Mouse (Mus musculus) intestine, postnatal 0 days (tissue): ENCODE results near the gene Npdc1. TPM values are rescaled to one million over a fixed set of nuclear protein-coding genes. Genes with fewer than 3 reads are reported as not detected.

ENCODE experiments used
- ATAC-seq: fragments of 200-750 bp; cut with Nextera tagmentation; 2 replicates; pipeline ENCODE4 v1.8.0; 2017; ENCODE audit warnings: mild to moderate bottlenecking, moderate TSS enrichment, moderate library complexity
- H3K27ac ChIP-seq: fragments of 300-500 bp; sonication (generic); 2 replicates; pipeline ENCODE4 v1.5.1; 2014; ENCODE audit warnings: mild to moderate bottlenecking, low read depth, low read length, moderate library complexity
- H3K27me3 ChIP-seq: fragments of 300-500 bp; sonication (generic); replicated peaks from 2 replicates; pipeline ENCODE4 v1.6.1; 2014; ENCODE audit warnings: low read length, mixed read lengths; ENCODE audit not compliant: control insufficient read depth, insufficient read depth
- H3K36me3 ChIP-seq: fragments of 300-500 bp; sonication (generic); 2 replicates; pipeline ENCODE4 v1.6.1; 2014; ENCODE audit warnings: mild to moderate bottlenecking, moderate library complexity; ENCODE audit not compliant: control insufficient read depth, insufficient read depth
- H3K4me1 ChIP-seq: fragments of 300-500 bp; sonication (generic); replicated peaks from 2 replicates; pipeline ENCODE4 v1.6.1; 2014; ENCODE audit warnings: antibody characterized with exemption, low read length, mixed read lengths; ENCODE audit not compliant: control insufficient read depth, insufficient read depth
- H3K4me2 ChIP-seq: fragments of 300-500 bp; sonication (generic); replicated peaks from 2 replicates; pipeline ENCODE4 v1.6.1; 2014; ENCODE audit warnings: low read depth, mild to moderate bottlenecking, moderate library complexity
- H3K4me3 ChIP-seq: fragments of 300-500 bp; sonication (generic); 2 replicates; pipeline ENCODE4 v1.5.1; 2014; ENCODE audit warnings: low read depth, low read length
- H3K9ac ChIP-seq: fragments of 300-500 bp; sonication (generic); 2 replicates; pipeline ENCODE4 v1.6.1; 2014; ENCODE audit warnings: mild to moderate bottlenecking, low read depth, low read length
- H3K9me3 ChIP-seq: fragments of 300-500 bp; sonication (generic); 2 replicates; pipeline ENCODE4 v1.6.1; 2016; ENCODE audit warnings: mixed run types; ENCODE audit not compliant: control insufficient read depth
- CTCF ChIP-seq: sonication (generic); IDR thresholded peaks from 2 replicates; pipeline ENCODE4 v1.5.1; 2016; ENCODE audit warnings: low read depth, mild to moderate bottlenecking, control low read depth, antibody characterized with exemption, moderate library complexity
- WGBS: fragments of 180-500 bp; shearing (Covaris S2); extraction: QIAGEN DNeasy Blood & Tissue Kit; methylation state at CpG from one replicate; pipeline ENCODE4 v1.1.7; 2014; 5-methylcytosine and 5-hydroxymethylcytosine counted together
- polyA plus RNA-seq: library from polyadenylated mRNA; unstranded; fragments of >200 nt; fragmentation: Nextera tagmentation; extraction: Ambion mirVana; gene quantifications from 2 replicates; pipeline ENCODE4 v1.2.1, GENCODE M21; 2015

Npdc1 gene
- polyA plus RNA-seq, 1 experiment from 2014 or later = 52.3 TPM

- no peak overlapping the region for H3K9ac ChIP-seq
- no peak for TF ChIP-seq CTCF
- H3K4me3 ChIP-seq = no peak overlapping the region
- H3K4me2 ChIP-seq = no peak overlapping the region
- ATAC-seq = no peak
- H3K4me1 ChIP-seq = no peaks in the 10 kb centered on the region
- H3K27ac ChIP-seq = no peak overlapping the region
- no peaks in the 10 kb centered on the region for H3K27me3 ChIP-seq
- no peaks in the 10 kb centered on the region for H3K9me3 ChIP-seq
- H3K36me3 ChIP-seq = no peaks in the 10 kb centered on the region; the same call in 1 of the 2 replicates
- 91% methylated on average over 14 of the region's 14 CpGs for WGBS
These were observed 43.5 kb downstream of the Npdc1 start for GRCm38 (mm10) chr2:25442682-25443081.

DNA sequence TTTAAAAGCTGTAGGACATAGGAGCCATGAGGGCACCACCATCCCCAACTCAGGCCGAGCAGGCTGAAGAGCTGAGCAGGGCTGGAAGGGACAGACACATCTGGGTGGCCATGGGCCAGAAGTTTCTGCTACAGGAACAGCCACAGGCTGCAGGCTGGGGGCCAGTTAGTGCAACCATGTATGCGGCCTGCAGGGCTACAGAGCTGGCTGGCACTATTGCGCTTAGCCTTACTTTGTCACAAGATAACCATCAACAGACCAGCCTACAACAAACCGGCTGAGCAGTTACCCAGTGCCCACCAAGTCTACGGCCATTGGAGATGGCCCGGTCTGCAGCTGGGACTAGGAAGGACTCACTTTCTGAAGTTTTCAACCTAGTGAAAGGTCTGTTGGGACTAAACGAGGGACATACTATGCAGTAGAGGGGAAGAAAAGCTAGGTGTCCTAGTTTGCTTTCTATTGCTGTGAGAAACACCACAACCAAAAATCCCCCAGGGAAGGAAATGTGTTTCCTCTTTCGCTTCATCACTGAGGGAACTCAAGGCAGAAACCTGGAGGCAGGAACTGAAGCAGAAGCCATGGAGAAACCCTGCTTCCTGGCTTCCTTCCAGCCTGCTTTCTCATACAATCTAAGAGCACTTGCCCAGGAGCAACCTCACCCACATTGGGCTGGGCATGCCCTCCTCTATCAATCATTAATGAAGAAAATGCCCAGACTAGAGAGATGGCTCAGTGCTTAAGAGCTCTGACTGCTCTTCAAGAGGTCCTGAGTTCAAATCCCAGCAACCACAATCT lies 51.9 kb downstream of the Npdc1 start:
- no peak overlapping the region for H3K4me2 ChIP-seq
- H3K27me3 ChIP-seq = no peaks in the 10 kb centered on the region
- no peaks in the 10 kb centered on the region for H3K9me3 ChIP-seq
- H3K9ac ChIP-seq = no peak overlapping the region
- H3K4me1 ChIP-seq = no peaks in the 10 kb centered on the region
- WGBS = 78% methylated on average over 8 of the region's 8 CpGs
- H3K4me3 ChIP-seq = no peak overlapping the region
- no peak for TF ChIP-seq CTCF
- ATAC-seq = no peak; the same call in 1 of the 2 replicates
- H3K27ac ChIP-seq = no peak overlapping the region
- no peaks in the 10 kb centered on the region for H3K36me3 ChIP-seq

- 54% methylated on average over 1 of the region's 1 CpGs for WGBS
- Histone ChIP-seq H3K4me1 (no peaks in the 10 kb centered on the region; the same call in 1 of the 2 replicates), H3K9ac (no peak overlapping the region), H3K4me2 (no peak overlapping the region), H3K27ac (no peak overlapping the region), H3K9me3 (no peaks in the 10 kb centered on the region), H3K36me3 (no peaks in the 10 kb centered on the region), H3K27me3 (no peaks in the 10 kb centered on the region), H3K4me3 (no peak overlapping the region)
- ATAC-seq = no peak
- TF ChIP-seq CTCF = no peak
These were observed 53.8 kb downstream of the Npdc1 start for GRCm38 (mm10) chr2:25452951-25453350.

GRCm38 (mm10) chr2:25456205-25456953 lies 57.2 kb downstream of the Npdc1 start, which contains the start of gene Clic3:
Gene Clic3 (plus strand): TSS chr2:25456838.
- no peak within 1 kb of the TSS for H3K27ac ChIP-seq
- H3K36me3 ChIP-seq = peaks cover 5% of the 10 kb centered on the region; the same call in 1 of the 2 replicates
- no peak within 1 kb of the TSS for H3K9ac ChIP-seq
- H3K4me1 ChIP-seq = peaks cover 3% of the 10 kb centered on the region
- 0 out of 2 replicates have a peak, but pooled peaks have one; percentile 7 for ATAC-seq
- H3K9me3 ChIP-seq = no peaks in the 10 kb centered on the region
- no peaks in the 10 kb centered on the region for H3K27me3 ChIP-seq
- TF ChIP-seq CTCF = no peak
- no peak within 1 kb of the TSS for H3K4me3 ChIP-seq
- 23% methylated on average over 14 of the region's 14 CpGs for WGBS
- H3K4me2 ChIP-seq = peak within 1 kb of the TSS; percentile 1

- no peak for TF ChIP-seq CTCF
- no peak overlapping the region for H3K4me3 ChIP-seq
- H3K4me2 ChIP-seq = 0 out of 2 replicates have a peak overlapping the region, but pooled peaks have one; percentile 1
- no peaks in the 10 kb centered on the region for H3K9me3 ChIP-seq
- 79% methylated on average over 9 of the region's 9 CpGs for WGBS
- H3K27ac ChIP-seq = no peak overlapping the region
- peaks cover 5% of the 10 kb centered on the region; the same call in 1 of the 2 replicates for H3K36me3 ChIP-seq
- peaks cover 6% of the 10 kb centered on the region for H3K4me1 ChIP-seq
- H3K9ac ChIP-seq = no peak overlapping the region
- no peak for ATAC-seq
- no peaks in the 10 kb centered on the region for H3K27me3 ChIP-seq
These were observed 58.1 kb downstream of the Npdc1 start for GRCm38 (mm10) chr2:25457022-25457896.
